Mouse (Mus musculus): ENCODE results near the gene Pex3. TPM values are rescaled to one million over a fixed set of nuclear protein-coding genes. Genes with fewer than 3 reads are reported as not detected.

Pex3 gene
- total RNA-seq, 1 experiment = 14.8 TPM

DNA sequence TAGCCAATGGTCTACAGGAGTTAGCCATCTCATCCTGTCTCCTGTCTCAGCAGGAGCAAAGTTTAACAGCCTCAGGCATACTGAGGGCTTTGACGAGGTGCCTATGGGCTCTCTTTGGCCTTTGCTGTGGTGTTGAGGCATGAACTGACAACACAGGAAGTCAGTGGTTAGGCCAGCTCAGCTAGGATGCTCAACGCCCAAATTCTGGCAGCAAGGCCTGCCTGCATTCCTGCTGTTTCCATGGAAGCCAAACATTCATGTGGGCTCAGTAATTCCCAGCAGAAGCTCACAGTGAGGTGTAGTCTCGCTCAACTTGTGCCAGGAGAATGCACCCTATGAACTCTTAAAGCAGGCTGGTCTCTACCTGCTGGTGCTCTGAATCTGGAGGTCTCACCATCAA is 43.1 kb upstream of the Pex3 start:
- in situ Hi-C loops (cut with MboI; ENCODE audit: low sequenced_read_pairs in 2 of 2, unreplicated experiment in 2 of 2) = no loop called here
- Histone ChIP-seq H3K9me3 (ENCODE audit: control insufficient read depth, insufficient read depth, low read depth, low read length) (no peaks in the 10 kb centered on the region), H3K4me3 (ENCODE audit: insufficient read depth in 1 of 2, low read depth in 1 of 2, low read length in 2 of 2, poor library complexity in 1 of 2, severe bottlenecking in 1 of 2) (no peak overlapping the region), H3K9ac (ENCODE audit: insufficient read depth, low read depth, low read length, poor library complexity, severe bottlenecking) (no peak overlapping the region), H3K27ac (ENCODE audit: insufficient read depth, low read depth, low read length, poor library complexity, severe bottlenecking) (no peak overlapping the region), H3K36me3 (ENCODE audit: control insufficient read depth, insufficient read depth, low read length, poor library complexity, severe bottlenecking) (no peaks in the 10 kb centered on the region), H3K4me1 (ENCODE audit: control insufficient read depth in 2 of 2, insufficient read depth in 2 of 2, low read length in 2 of 2, poor library complexity in 1 of 2) (no peaks in the 10 kb centered on the region)
- DNase-seq (ENCODE audit: low read depth, low spot score) = no peak
- no peak for TF ChIP-seq MAFK (IDR thresholded peaks at IDR 0.05; ENCODE audit: insufficient read depth, low read depth, low read length)
- TF ChIP-seq ZNF384 (IDR thresholded peaks at IDR 0.05; ENCODE audit: low read depth, low read length) = no peak
- TF ChIP-seq HCFC1 (IDR thresholded peaks at IDR 0.05; ENCODE audit: borderline replicate concordance, insufficient read depth, low read length) = no peak
- TF ChIP-seq ZC3H11A (IDR thresholded peaks at IDR 0.05; ENCODE audit: borderline replicate concordance, low read depth, low read length) = no peak
- TF ChIP-seq CHD2 (IDR thresholded peaks at IDR 0.05; ENCODE audit: low read depth, low read length) = no peak

GRCm38 (mm10) chr10:13593529-13593928 is 40.6 kb upstream of the Pex3 start:
- in situ Hi-C loops (cut with MboI; ENCODE audit: low sequenced_read_pairs in 2 of 2, unreplicated experiment in 2 of 2) = no loop called here
- no peak overlapping the region for H3K4me3 ChIP-seq (ENCODE audit: insufficient read depth in 1 of 2, low read depth in 1 of 2, low read length in 2 of 2, poor library complexity in 1 of 2, severe bottlenecking in 1 of 2)
- no peak overlapping the region for H3K27ac ChIP-seq (ENCODE audit: insufficient read depth, low read depth, low read length, poor library complexity, severe bottlenecking)
- DNase-seq (ENCODE audit: low read depth, low spot score) = no peak
- no peaks in the 10 kb centered on the region for H3K9me3 ChIP-seq (ENCODE audit: control insufficient read depth, insufficient read depth, low read depth, low read length)
- H3K9ac ChIP-seq (ENCODE audit: insufficient read depth, low read depth, low read length, poor library complexity, severe bottlenecking) = no peak overlapping the region
- TF ChIP-seq ZNF384 (IDR thresholded peaks at IDR 0.05; ENCODE audit: low read depth, low read length) (no peak), ZC3H11A (IDR thresholded peaks at IDR 0.05; ENCODE audit: borderline replicate concordance, low read depth, low read length) (no peak), MAFK (IDR thresholded peaks at IDR 0.05; ENCODE audit: insufficient read depth, low read depth, low read length) (no peak), CHD2 (IDR thresholded peaks at IDR 0.05; ENCODE audit: low read depth, low read length) (no peak), HCFC1 (IDR thresholded peaks at IDR 0.05; ENCODE audit: borderline replicate concordance, insufficient read depth, low read length) (no peak)
- no peaks in the 10 kb centered on the region for H3K4me1 ChIP-seq (ENCODE audit: control insufficient read depth in 2 of 2, insufficient read depth in 2 of 2, low read length in 2 of 2, poor library complexity in 1 of 2)
- no peaks in the 10 kb centered on the region for H3K36me3 ChIP-seq (ENCODE audit: control insufficient read depth, insufficient read depth, low read length, poor library complexity, severe bottlenecking)

DNA sequence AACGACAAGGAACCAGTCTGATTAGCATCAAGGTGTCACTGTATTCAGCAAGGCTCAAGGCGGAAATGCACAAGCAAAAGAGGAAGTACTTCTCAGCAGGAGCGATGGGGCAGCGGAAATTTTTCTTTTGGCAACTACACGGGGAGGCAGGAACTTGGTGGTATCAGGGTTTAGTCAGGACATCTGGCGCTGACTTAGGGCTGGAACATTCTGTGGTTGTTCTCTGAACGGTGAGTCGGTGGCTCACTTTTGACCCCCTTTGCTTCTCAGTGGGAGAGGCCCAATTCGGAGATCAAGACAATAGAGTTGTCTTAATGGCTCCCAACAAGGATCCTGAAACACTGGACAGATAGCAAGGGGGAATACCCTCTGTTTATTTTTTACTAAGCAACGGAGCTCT is 39.3 kb upstream of the Pex3 start:
- no peaks in the 10 kb centered on the region for H3K36me3 ChIP-seq (ENCODE audit: control insufficient read depth, insufficient read depth, low read length, poor library complexity, severe bottlenecking)
- no peak for DNase-seq (ENCODE audit: low read depth, low spot score)
- H3K9me3 ChIP-seq (ENCODE audit: control insufficient read depth, insufficient read depth, low read depth, low read length) = no peaks in the 10 kb centered on the region
- no peak overlapping the region for H3K4me3 ChIP-seq (ENCODE audit: insufficient read depth in 1 of 2, low read depth in 1 of 2, low read length in 2 of 2, poor library complexity in 1 of 2, severe bottlenecking in 1 of 2)
- no peak for TF ChIP-seq MAFK (IDR thresholded peaks at IDR 0.05; ENCODE audit: insufficient read depth, low read depth, low read length)
- TF ChIP-seq ZC3H11A (IDR thresholded peaks at IDR 0.05; ENCODE audit: borderline replicate concordance, low read depth, low read length) = no peak
- no peak for TF ChIP-seq ZNF384 (IDR thresholded peaks at IDR 0.05; ENCODE audit: low read depth, low read length)
- TF ChIP-seq CHD2 (IDR thresholded peaks at IDR 0.05; ENCODE audit: low read depth, low read length) = no peak
- no peak for TF ChIP-seq HCFC1 (IDR thresholded peaks at IDR 0.05; ENCODE audit: borderline replicate concordance, insufficient read depth, low read length)
- in situ Hi-C loops (cut with MboI; ENCODE audit: low sequenced_read_pairs in 2 of 2, unreplicated experiment in 2 of 2) = no loop called here
- no peak overlapping the region for H3K9ac ChIP-seq (ENCODE audit: insufficient read depth, low read depth, low read length, poor library complexity, severe bottlenecking)
- H3K4me1 ChIP-seq (ENCODE audit: control insufficient read depth in 2 of 2, insufficient read depth in 2 of 2, low read length in 2 of 2, poor library complexity in 1 of 2) = no peaks in the 10 kb centered on the region
- no peak overlapping the region for H3K27ac ChIP-seq (ENCODE audit: insufficient read depth, low read depth, low read length, poor library complexity, severe bottlenecking)

DNA sequence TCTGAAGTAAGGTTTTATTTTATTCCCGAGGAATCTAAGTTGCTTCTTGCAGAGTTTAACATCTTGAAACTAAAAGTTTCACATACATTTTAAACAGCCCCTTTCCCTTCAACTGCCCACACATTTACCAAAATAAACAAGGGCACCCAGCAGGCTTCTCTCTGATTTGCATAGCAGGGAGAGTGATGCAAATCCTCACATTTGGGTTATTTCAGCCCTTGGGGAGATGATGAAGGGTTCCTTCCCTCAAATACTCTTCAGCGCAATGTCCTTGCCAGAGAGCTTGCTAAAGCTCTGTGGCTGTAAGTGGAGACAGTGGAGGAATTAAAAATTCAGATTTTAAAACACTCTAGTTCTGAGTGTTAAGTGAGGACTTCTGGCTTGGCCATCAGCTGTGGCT is 35.0 kb upstream of the Pex3 start:
- no peak overlapping the region for H3K9ac ChIP-seq (ENCODE audit: insufficient read depth, low read depth, low read length, poor library complexity, severe bottlenecking)
- H3K36me3 ChIP-seq (ENCODE audit: control insufficient read depth, insufficient read depth, low read length, poor library complexity, severe bottlenecking) = no peaks in the 10 kb centered on the region
- H3K9me3 ChIP-seq (ENCODE audit: control insufficient read depth, insufficient read depth, low read depth, low read length) = no peaks in the 10 kb centered on the region
- DNase-seq (ENCODE audit: low read depth, low spot score) = no peak
- H3K27ac ChIP-seq (ENCODE audit: insufficient read depth, low read depth, low read length, poor library complexity, severe bottlenecking) = no peak overlapping the region
- in situ Hi-C loops (cut with MboI; ENCODE audit: low sequenced_read_pairs in 2 of 2, unreplicated experiment in 2 of 2) = no loop called here
- TF ChIP-seq MAFK (IDR thresholded peaks at IDR 0.05; ENCODE audit: insufficient read depth, low read depth, low read length) = no peak
- TF ChIP-seq CHD2 (IDR thresholded peaks at IDR 0.05; ENCODE audit: low read depth, low read length) = no peak
- TF ChIP-seq ZNF384 (IDR thresholded peaks at IDR 0.05; ENCODE audit: low read depth, low read length) = no peak
- no peak for TF ChIP-seq ZC3H11A (IDR thresholded peaks at IDR 0.05; ENCODE audit: borderline replicate concordance, low read depth, low read length)
- TF ChIP-seq HCFC1 (IDR thresholded peaks at IDR 0.05; ENCODE audit: borderline replicate concordance, insufficient read depth, low read length) = no peak
- H3K4me3 ChIP-seq (ENCODE audit: insufficient read depth in 1 of 2, low read depth in 1 of 2, low read length in 2 of 2, poor library complexity in 1 of 2, severe bottlenecking in 1 of 2) = no peak overlapping the region
- H3K4me1 ChIP-seq (ENCODE audit: control insufficient read depth in 2 of 2, insufficient read depth in 2 of 2, low read length in 2 of 2, poor library complexity in 1 of 2) = no peaks in the 10 kb centered on the region

DNA sequence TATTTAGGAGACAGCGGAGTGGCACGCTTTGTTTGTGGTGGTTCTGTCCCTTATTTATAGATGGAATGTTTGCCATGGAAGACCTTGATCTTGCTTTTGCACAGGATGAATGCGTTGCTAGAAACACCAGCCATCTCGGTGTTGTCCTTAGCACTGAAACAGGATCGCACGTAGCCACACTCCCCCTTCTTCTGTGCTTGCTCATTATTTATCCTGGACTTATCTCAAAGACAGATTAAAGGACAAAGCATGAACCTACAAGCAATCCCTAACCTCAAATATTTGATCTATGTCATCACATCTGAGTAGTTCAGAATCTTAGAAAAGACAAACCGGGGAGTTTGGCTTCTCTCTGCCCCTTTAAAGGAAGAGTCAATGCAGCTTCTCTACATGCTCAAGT is 24.2 kb upstream of the Pex3 start:
- DNase-seq (ENCODE audit: low read depth, low spot score) = no peak
- no peak overlapping the region for H3K9ac ChIP-seq (ENCODE audit: insufficient read depth, low read depth, low read length, poor library complexity, severe bottlenecking)
- in situ Hi-C loops (cut with MboI; ENCODE audit: low sequenced_read_pairs in 2 of 2, unreplicated experiment in 2 of 2) = no loop called here
- H3K36me3 ChIP-seq (ENCODE audit: control insufficient read depth, insufficient read depth, low read length, poor library complexity, severe bottlenecking) = no peaks in the 10 kb centered on the region
- no peak for TF ChIP-seq ZC3H11A (IDR thresholded peaks at IDR 0.05; ENCODE audit: borderline replicate concordance, low read depth, low read length)
- no peak overlapping the region for H3K4me3 ChIP-seq (ENCODE audit: insufficient read depth in 1 of 2, low read depth in 1 of 2, low read length in 2 of 2, poor library complexity in 1 of 2, severe bottlenecking in 1 of 2)
- no peaks in the 10 kb centered on the region for H3K4me1 ChIP-seq (ENCODE audit: control insufficient read depth in 2 of 2, insufficient read depth in 2 of 2, low read length in 2 of 2, poor library complexity in 1 of 2)
- no peaks in the 10 kb centered on the region for H3K9me3 ChIP-seq (ENCODE audit: control insufficient read depth, insufficient read depth, low read depth, low read length)
- H3K27ac ChIP-seq (ENCODE audit: insufficient read depth, low read depth, low read length, poor library complexity, severe bottlenecking) = no peak overlapping the region
